Mouse (Mus musculus) left cerebral cortex, adult 9 months (tissue): ENCODE data around the gene Dbr1.

ENCODE experiments used
- DNase-seq, 2 experiments: peaks; one replicate each; pipeline ENCODE4 v3.0.0; 2022; ENCODE audit warnings: low spot score in 2 of 2

The Dbr1 gene

DNA sequence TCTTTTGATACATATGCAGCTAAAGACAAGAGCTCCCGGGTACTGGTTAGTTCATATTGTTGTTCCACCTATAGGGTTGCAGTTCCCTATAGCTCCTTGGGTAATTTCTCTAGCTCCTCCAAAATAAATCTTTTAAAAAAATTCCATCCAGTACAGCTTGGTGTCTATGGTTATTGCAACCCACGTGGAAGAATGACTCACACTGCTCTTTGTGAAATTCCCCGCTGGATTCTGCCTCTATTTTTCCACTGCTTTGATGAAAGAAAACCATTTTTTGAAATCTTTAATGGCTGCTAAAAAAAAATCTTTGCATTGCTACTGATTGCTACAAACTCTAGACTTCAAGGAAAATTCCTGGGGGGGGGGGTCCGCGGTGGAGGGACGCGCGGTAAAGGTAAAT, 44.1 kb downstream of the Dbr1 start:
- DNase-seq: peak in 1 of 2 experiments; percentile 23

DNA sequence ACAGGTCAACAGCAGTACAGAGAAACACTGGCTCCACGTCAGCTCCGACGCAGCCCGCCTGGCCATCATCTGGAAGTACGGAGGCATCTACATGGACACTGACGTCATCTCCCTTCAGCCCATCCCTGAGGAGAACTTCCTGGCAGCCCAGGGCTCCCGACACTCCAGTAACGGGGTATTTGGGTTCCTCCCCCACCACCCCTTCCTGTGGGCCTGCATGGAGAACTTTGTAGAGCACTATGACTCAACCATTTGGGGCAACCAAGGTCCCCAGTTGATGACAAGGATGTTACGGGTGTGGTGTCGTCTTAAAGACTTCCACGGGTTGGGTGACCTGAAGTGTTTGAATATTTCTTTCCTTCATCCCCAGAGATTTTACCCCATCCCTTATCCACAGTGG, 44.6 kb downstream of the Dbr1 start:
- DNase-seq: no peak

DNA sequence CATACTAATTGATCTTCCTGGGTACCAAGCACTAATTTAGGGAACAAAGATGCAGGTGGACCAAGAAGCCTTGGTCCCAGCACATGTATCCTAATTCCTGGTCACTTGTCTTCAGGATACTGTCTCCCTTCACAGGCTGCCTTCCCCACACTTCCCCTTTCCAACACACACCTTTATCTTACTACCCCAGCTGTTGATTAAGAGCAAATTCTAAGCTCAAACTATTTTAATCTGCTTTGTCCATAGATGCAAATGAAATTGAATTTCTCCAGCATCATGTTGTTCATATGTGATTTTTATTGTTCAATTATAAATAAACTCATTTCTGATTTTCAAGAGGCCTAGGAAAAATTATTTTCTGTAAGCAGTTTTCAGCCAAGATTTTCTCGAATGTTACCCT, 46.4 kb downstream of the Dbr1 start:
- no peak for DNase-seq

DNA sequence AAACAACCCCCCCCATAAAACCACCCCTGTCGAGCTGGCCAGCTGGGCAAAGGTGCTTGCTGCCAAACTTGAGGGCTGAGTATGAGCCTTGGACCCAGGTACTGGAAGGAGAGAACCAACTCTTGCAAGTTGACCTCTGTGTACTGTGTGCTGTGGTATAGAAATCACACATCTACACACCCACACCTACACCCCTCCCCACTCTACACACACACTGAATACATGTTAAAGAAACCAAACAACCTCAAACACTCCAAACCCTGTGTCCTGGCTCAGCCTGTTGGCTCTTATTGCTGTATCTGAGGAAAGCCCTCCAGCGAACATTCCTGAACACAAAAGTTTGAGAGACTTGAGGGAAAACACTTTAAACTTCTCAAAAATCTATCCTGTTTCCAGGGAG, 47.4 kb downstream of the Dbr1 start:
- no peak for DNase-seq

DNA sequence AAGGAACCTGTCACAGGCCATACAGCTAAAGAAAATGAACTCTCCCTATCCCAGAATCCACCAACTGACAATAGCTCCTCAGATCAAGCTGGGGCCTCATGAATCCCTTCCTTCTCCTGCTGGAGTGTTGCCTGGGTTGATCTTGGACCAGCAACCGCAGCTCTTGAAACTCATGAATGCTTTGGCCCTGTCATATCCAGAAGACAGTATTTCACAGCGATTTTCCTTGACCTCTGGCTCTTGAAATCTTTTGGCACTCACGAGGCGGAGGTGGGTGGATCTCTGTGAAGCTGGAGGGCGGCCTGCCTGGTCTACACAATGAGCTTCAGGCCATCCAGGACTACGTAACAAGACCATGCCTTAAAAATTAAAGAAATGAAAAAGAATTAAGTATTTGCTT, 48.5 kb downstream of the Dbr1 start:
- no peak for DNase-seq

DNA sequence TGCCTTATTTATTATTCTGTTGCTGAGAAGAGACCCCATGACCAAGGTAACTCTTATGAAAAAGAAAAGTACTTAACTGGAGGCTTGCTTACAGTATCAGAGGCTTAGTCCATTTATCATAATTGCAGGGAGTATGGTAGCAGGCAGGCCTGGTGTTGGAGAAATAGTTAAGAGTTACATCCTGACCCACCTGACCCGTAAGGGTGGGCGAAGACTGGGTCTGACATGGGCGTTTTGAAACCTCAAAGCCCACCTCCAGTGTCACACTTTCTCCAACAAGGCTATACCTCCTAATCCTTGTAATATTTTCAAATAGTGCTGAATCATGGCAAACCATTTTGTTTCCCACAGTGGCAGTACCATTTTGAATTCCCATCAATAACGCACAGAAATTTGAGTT, 53.0 kb downstream of the Dbr1 start:
- no peak for DNase-seq

DNA sequence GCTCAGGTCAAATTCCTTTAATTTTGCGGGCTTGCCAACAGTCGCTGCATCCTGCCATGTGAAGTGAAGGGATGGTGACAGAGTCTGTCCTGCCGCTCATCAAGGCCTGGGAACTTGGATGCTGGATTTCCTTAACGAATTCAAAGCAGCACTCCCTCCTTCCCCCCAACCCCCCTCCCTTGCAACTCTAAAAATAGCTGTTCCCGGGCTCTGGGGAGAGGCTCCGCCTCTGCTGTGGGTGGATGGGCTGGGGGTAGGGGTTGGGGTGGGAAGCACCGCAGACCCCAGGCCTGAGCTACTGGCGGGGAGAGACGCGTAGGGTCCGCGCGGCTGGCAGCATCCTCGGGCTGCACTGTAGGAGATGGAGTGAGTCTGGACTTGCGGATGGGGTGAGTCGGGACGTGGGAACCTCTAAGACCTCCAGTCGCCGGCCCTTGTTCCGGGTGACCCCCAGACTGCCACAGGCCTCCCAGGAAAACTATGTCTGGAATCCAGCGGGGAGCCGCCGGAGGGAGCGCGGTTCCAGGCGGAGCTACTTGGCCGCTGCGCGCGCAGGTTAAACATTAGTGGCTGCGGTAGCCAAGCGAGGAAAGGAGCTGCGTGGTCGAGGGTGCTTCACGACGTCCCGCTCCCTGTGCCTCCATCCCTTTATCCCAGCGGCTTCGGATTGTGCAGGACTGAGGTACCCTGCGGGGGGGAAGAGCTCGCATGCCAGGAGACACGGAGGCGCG, 53.8 kb downstream of the Dbr1 start, which contains the start of gene Dzip1l:
Gene Dzip1l, plus strand, starts transcription at position 216 of the 731 bp plus-strand sequence.
- DNase-seq: peak in 1 of 2 experiments; percentile 69

DNA sequence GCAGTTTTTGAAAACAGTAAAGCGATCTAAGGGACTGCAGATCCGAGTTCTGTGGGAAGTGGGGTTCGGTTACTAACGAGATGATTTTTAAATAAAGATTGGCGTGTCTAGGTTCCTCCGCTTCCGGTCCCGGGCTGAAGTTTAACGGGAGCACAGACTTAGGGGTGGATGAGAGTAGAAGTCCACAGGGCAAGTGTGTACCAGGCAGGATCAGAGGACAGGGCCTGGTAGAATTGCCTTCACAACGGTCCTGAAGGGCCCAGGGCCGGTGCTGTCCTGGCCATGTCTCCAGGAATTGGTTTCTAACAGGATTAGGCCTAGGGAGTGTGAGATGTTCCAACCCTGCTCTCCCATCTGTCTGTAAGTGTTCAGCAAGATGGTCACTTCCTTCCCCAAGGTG, 54.5 kb downstream of the Dbr1 start:
- DNase-seq: no peak

DNA sequence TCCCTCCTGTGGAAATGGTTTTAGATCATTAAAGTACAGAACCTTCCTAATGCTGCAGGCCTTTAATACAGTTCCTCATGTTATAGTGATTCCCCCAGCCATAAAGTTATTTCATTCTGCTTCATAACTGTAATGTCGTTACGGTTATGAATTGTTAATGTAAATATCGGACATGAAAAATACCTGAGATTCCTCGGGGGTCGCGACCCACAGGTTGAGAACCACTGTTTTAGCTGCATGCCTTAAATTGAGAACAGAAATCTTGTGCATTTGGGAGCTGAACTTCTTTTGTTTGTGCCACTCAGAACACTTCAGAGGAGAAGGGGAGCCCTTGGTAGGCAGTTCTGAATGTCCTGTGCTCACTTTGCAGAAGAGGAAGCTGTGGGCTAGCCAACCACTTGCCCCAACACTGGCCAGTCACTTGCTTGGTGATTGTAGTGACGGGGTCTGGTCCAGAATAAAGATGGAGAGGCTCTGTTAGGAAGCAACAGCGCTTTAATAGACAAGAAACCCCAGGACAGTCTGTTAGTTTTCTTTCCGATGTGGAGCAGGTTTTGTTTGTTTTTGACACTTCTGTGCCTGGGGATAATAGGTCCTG, 55.0 kb downstream of the Dbr1 start:
- DNase-seq: peak in 1 of 2 experiments; percentile 20

DNA sequence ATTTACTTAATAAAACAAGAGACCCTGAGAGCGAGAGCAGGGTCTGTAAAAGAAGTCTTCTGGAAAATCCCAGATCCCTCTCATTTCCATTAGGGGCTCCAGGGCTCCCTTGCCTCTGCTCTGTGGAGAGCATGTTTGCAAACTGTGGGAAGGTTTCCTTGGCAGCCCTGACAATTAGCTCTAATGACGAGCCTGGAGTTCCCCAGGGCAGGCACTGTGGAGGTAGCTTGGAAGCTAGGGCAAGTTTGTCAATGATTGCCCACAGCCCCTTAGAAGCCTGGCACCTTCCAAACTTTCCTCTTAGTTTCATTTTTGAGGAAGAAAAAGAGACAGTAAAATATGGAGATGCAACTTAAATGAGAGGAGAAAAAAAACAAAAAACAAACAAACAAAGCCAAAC, 56.2 kb downstream of the Dbr1 start:
- peak in 1 of 2 experiments; percentile 20 for DNase-seq

DNA sequence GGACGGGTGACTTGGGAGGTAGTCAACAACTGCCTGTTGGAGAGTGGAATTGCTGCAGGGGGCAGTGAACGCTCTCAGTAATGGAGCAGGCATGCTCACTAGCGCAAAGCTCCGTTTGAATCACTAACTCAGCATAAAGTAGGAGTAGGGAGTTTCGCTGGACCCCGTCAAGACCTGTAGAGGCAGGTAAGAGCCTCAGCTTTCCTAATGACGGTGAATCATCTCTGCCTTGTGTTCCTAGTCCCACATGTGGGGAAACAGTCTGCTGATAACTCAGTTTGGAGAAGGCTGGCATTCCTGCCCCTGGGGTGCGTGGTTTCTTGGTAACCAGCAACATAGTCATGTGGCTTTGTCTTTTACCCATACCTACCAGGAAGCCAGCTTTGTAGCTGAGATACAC, 56.7 kb downstream of the Dbr1 start:
- no peak for DNase-seq
